Mouse (Mus musculus) ES-E14 (cell line): ENCODE measurements around the gene Blvra. TPM values are rescaled to one million over a fixed set of nuclear protein-coding genes. Genes with fewer than 3 reads are reported as not detected.
"Not testable (repeated sequence)": the region's sequence is repeated elsewhere in the genome, so short reads cannot be mapped to it uniquely, and the experiment has no call there.

Experiments
- DNase-seq: peaks from one replicate; pipeline ENCODE4 v3.0.0-alpha.2; 2013; ENCODE audit warnings: low read depth, low spot score
- H3K27ac ChIP-seq: 2 replicates; pipeline ENCODE4 v1.5.1; 2012; ENCODE audit warnings: low read depth, mild to moderate bottlenecking, low read length, moderate library complexity, mixed read lengths; ENCODE audit not compliant: poor library complexity, insufficient read depth, severe bottlenecking
- H3K36me3 ChIP-seq: 2 replicates; pipeline ENCODE4 v1.6.1; 2012; ENCODE audit warnings: mild to moderate bottlenecking, low read length, moderate library complexity, mixed read lengths; ENCODE audit not compliant: control insufficient read depth, poor library complexity, insufficient read depth, severe bottlenecking
- H3K4me1 ChIP-seq, 2 experiments: fragments of 150-350 bp in 1 of 2; sonication (generic) in 1 of 2; 2 replicates each; pipeline ENCODE4 v1.6.1; 2012; ENCODE audit warnings: low read length in 2 of 2, mild to moderate bottlenecking in 1 of 2, mixed read lengths in 1 of 2; ENCODE audit not compliant: control insufficient read depth in 2 of 2, insufficient read depth in 2 of 2, poor library complexity in 1 of 2
- H3K4me3 ChIP-seq, 2 experiments: fragments of 150-350 bp in 1 of 2; sonication (generic) in 1 of 2; 2 replicates each; pipeline ENCODE4 v1.5.1; 2012; ENCODE audit warnings: low read length in 2 of 2, low read depth in 1 of 2, mild to moderate bottlenecking in 1 of 2, mixed read lengths in 1 of 2; ENCODE audit not compliant: insufficient read depth in 1 of 2, poor library complexity in 1 of 2, severe bottlenecking in 1 of 2
- H3K9ac ChIP-seq: 2 replicates; pipeline ENCODE4 v1.6.1; 2012; ENCODE audit warnings: low read depth, mild to moderate bottlenecking, low read length, mixed read lengths; ENCODE audit not compliant: poor library complexity, insufficient read depth, severe bottlenecking
- H3K9me3 ChIP-seq: fragments of 150-350 bp; sonication (generic); 2 replicates; pipeline ENCODE4 v1.6.1; 2012; ENCODE audit warnings: low read depth, mild to moderate bottlenecking, low read length; ENCODE audit not compliant: control insufficient read depth, insufficient read depth
- CHD2 ChIP-seq: IDR thresholded peaks from 2 replicates; pipeline ENCODE4 v1.6.1; 2014; ENCODE audit warnings: mild to moderate bottlenecking, low read depth, low read length, inconsistent platforms
- HCFC1 ChIP-seq: IDR thresholded peaks from 2 replicates; pipeline ENCODE4 v1.6.1; 2012; ENCODE audit warnings: low read length, inconsistent platforms, borderline replicate concordance; ENCODE audit not compliant: insufficient read depth
- MAFK ChIP-seq: IDR thresholded peaks from 2 replicates; pipeline ENCODE4 v1.6.1; 2014; ENCODE audit warnings: mild to moderate bottlenecking, low read depth, low read length, inconsistent platforms; ENCODE audit not compliant: insufficient read depth
- ZC3H11A ChIP-seq: IDR thresholded peaks from 2 replicates; pipeline ENCODE4 v1.6.1; 2012; ENCODE audit warnings: low read depth, mild to moderate bottlenecking, inconsistent platforms, low read length, borderline replicate concordance
- ZNF384 ChIP-seq: IDR thresholded peaks from 2 replicates; pipeline ENCODE4 v1.6.1; 2012; ENCODE audit warnings: low read depth, low read length, inconsistent platforms
- in situ Hi-C, 2 experiments: fragments of 600-800 bp; cut with MboI; formaldehyde crosslinking; loops; one replicate each; pipeline ENCODE4 v1.15.1; 2025; ENCODE audit warnings: low sequenced_read_pairs in 2 of 2, inconsistent platforms in 1 of 2; ENCODE audit not compliant: unreplicated experiment in 2 of 2
- total RNA-seq: library from RNA; depleted of rRNA; stranded (reverse); fragments of 300-350 nt; gene quantifications from 2 replicates; pipeline ENCODE4 v1.2.3, GENCODE M21; 2012

Blvra gene
- total RNA-seq, 1 experiment = 11.6 TPM

DNA sequence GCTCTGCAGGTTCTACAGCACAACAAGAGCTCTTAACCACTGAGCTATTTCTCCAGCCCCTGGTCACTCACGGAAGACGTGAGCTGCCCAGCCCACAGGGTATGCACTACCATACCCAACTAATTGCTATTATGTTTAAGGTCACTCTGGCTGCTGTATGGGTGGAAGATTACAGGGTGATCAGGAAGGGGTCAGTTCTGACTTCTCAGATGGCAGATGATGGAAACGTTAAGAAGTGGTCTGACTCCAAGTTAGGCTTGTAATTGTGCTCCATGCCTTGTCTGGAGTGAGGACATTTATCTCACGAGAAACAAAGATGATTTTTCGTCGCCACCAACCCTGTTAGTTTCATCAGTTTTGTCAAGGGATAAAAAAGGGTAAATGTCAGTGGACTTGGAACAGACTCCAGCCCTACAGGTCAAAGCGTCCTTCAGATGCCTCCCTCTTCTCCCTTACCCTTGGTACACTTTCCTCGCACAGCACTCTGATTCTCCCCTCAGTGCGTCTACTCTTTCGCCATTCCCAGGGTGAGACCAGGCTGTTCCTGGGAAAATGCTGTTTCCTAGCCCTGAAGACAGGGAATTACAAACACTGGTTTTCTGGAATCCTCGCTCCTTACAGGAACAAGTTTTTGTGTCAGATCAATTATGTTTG, 557 bp upstream of the Blvra start:
- peaks cover 0 to 6% of the 10 kb centered on the region in 2 experiments; a peak in 1 of 4 replicates for H3K4me1 ChIP-seq
- no peaks in the 10 kb centered on the region for H3K9me3 ChIP-seq
- H3K9ac ChIP-seq = peak overlapping the region; percentile 76
- H3K27ac ChIP-seq = peak overlapping the region; percentile 60
- in situ Hi-C loops = no loop called here
- TF ChIP-seq MAFK = no peak
- TF ChIP-seq HCFC1 = no peak
- no peak for TF ChIP-seq CHD2
- no peak for TF ChIP-seq ZC3H11A
- TF ChIP-seq ZNF384 = no peak
- no peak for DNase-seq
- peak overlapping the region; percentile 11 to 83 for H3K4me3 ChIP-seq
- no peaks in the 10 kb centered on the region for H3K36me3 ChIP-seq

DNA sequence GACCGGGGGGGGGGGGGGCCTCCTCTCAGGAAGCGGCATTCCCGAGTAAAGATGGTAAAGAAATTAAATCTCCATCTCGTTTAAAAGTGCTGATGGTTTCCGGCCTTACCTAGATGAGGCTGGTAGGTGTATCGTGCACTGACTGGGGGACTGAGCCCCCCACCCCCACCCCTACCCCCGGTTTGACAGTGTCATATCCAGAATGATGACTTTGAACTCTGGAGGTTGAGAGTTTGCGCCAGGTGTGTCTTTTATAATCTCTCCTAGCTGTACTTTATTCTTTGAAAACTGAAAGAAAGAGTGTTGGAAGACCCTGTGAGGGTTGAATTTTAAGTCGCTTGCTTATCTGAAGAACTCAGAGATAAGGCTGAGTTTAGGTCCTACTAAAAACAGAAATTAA, 414 bp downstream of the Blvra start:
- H3K9ac ChIP-seq = peak overlapping the region; percentile 94
- in situ Hi-C loops = no loop called here
- H3K4me3 ChIP-seq = peak overlapping the region; percentile 83 to 88
- peaks cover 0 to 6% of the 10 kb centered on the region in 2 experiments; a peak in 1 of 4 replicates for H3K4me1 ChIP-seq
- H3K36me3 ChIP-seq = no peaks in the 10 kb centered on the region
- H3K9me3 ChIP-seq = no peaks in the 10 kb centered on the region
- 0 out of 2 replicates have a peak overlapping the region, but pooled peaks have one; percentile 54 for H3K27ac ChIP-seq
- DNase-seq = peak; percentile 8
- TF ChIP-seq MAFK (no peak), CHD2 (no peak), HCFC1 (no peak), ZC3H11A (no peak), ZNF384 (no peak)

DNA sequence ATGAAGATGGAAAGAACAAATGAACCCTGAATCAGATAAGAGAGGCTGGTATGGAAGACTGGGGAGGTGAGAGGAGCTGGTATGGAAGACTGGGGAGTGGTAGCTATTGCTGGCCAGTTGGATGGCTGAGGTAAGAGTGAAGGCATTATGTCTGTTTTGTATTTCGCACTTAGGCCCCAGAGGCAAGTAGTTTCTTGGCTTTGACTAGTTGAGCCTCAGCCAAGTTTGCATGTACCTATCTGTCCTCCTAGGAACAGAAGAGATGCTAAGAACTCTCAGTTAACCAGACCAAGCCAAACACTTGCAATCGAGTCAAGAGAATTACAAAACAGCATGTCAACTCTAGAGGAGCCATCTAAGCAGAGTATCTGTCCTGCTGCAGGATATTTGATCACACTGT, 3.7 kb downstream of the Blvra start:
- H3K36me3 ChIP-seq = no peaks in the 10 kb centered on the region
- peaks cover 0 to 7% of the 10 kb centered on the region in 2 experiments; a peak in 1 of 4 replicates for H3K4me1 ChIP-seq
- no peak overlapping the region for H3K4me3 ChIP-seq
- H3K9ac ChIP-seq = no peak overlapping the region
- no peaks in the 10 kb centered on the region for H3K9me3 ChIP-seq
- in situ Hi-C loops = no loop called here
- no peak for DNase-seq
- TF ChIP-seq ZNF384 (no peak), HCFC1 (no peak), CHD2 (no peak), ZC3H11A (no peak), MAFK (no peak)
- no peak overlapping the region for H3K27ac ChIP-seq

DNA sequence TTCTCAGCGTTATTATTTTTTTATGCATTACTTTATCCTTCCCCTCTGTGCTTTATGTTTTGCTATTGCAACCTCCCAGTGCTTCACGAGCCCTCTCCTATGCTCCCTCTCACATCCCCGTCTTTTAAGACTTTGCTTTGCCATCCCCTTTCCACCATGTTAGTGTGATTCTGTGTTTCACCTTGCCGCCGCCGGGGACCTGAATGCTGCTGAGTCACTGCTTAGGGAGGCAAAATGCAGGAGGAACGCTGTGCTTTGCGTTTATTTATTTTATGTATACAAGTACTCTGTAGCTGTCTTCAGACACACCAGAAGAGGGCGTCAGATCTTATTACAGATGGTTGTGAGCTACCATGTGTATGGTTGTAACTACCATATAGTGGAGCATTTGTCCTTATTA, 7.1 kb downstream of the Blvra start:
- Histone ChIP-seq H3K4me1 (peaks cover 0 to 3% of the 10 kb centered on the region in 2 experiments; a peak in 1 of 4 replicates), H3K9ac (no peak overlapping the region), H3K9me3 (no peaks in the 10 kb centered on the region), H3K27ac (no peak overlapping the region), H3K36me3 (no peaks in the 10 kb centered on the region; the same call in 1 of the 2 replicates), H3K4me3 (no peak overlapping the region)
- TF ChIP-seq CHD2 = no peak
- TF ChIP-seq MAFK = peak; percentile 89
- DNase-seq = no peak
- in situ Hi-C loops = no loop called here

DNA sequence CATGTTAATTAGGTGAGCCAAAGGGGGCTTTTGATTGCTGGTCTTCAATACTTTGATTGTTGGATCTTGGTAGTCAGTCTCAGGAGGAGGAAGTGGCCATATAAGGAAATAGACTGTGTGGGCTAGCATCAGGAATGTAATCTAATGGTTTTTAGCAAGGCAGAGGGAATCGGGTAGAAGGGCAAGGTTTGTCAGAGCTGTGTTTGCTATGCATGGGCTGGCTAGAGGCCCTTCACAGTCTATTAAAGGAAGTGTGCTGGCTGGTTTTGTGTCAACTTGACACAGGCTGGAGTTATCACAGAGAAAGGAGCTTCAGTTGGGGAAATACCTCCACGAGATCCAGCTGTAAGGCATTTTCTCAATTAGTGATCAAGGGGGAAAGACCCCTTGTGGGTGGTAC, 8.6 kb downstream of the Blvra start:
- in situ Hi-C loops, H3K36me3 ChIP-seq, H3K9me3 ChIP-seq, H3K9ac ChIP-seq, H3K4me3 ChIP-seq, H3K4me1 ChIP-seq, H3K27ac ChIP-seq, DNase-seq: not testable (repeated sequence)
